Mouse (Mus musculus) heart, adult 9 months (tissue): ENCODE data around the gene Mcu.

Experiments
- DNase-seq, 2 experiments: peaks; one replicate each; pipeline ENCODE4 v3.0.0; 2022; ENCODE audit warnings: low spot score in 2 of 2

Mcu gene

GRCm38 (mm10) chr10:59616522-59616921, at the start of gene Mcu:
Gene Mcu, minus strand, starts transcription at chr10:59616692.
- DNase-seq: peak; percentile 97

- DNase-seq: no peak
These were observed 49.2 kb upstream of the Mcu start for GRCm38 (mm10) chr10:59665503-59666291.

- DNase-seq: no peak
These were observed 48.3 kb upstream of the Mcu start for GRCm38 (mm10) chr10:59664765-59665164.

GRCm38 (mm10) chr10:59656799-59657198, 40.3 kb upstream of the Mcu start:
- no peak for DNase-seq

GRCm38 (mm10) chr10:59646821-59647378, 30.4 kb upstream of the Mcu start:
- no peak for DNase-seq

- DNase-seq: no peak
These were observed 28.7 kb upstream of the Mcu start for GRCm38 (mm10) chr10:59645153-59645552.

- no peak for DNase-seq
These were observed 28.2 kb upstream of the Mcu start for GRCm38 (mm10) chr10:59644710-59645109.

- no peak for DNase-seq
These were observed 27.2 kb upstream of the Mcu start for GRCm38 (mm10) chr10:59643645-59644044.

- peak in 1 of 2 experiments; percentile 21 for DNase-seq
These were observed 26.3 kb upstream of the Mcu start for GRCm38 (mm10) chr10:59642659-59643377.

GRCm38 (mm10) chr10:59638576-59638975, 22.1 kb upstream of the Mcu start:
- DNase-seq: peak; percentile 39 to 51

GRCm38 (mm10) chr10:59637596-59638124, 21.2 kb upstream of the Mcu start:
- DNase-seq: no peak

- peak; percentile 28 to 48 for DNase-seq
These were observed 20.4 kb upstream of the Mcu start for GRCm38 (mm10) chr10:59636751-59637533.

GRCm38 (mm10) chr10:59636048-59636447, 19.6 kb upstream of the Mcu start:
- no peak for DNase-seq

GRCm38 (mm10) chr10:59629506-59629782, 13.0 kb upstream of the Mcu start:
- no peak for DNase-seq

- no peak for DNase-seq
These were observed 12.4 kb upstream of the Mcu start for GRCm38 (mm10) chr10:59628641-59629505.

- no peak for DNase-seq
These were observed 7.0 kb upstream of the Mcu start for GRCm38 (mm10) chr10:59623496-59623895.

- DNase-seq: no peak
These were observed 4.9 kb upstream of the Mcu start for GRCm38 (mm10) chr10:59621355-59621754.

- no peak for DNase-seq
These were observed 1.3 kb upstream of the Mcu start for GRCm38 (mm10) chr10:59617776-59618175.

GRCm38 (mm10) chr10:59615981-59616520, 441 bp downstream of the Mcu start, which contains the start of gene Gm10322:
Gene Gm10322, plus strand, starts transcription at chr10:59616063.
- DNase-seq: peak in 1 of 2 experiments; percentile 71

- no peak for DNase-seq
These were observed 1.1 kb downstream of the Mcu start for GRCm38 (mm10) chr10:59615411-59615810.

- DNase-seq: no peak
These were observed 2.4 kb downstream of the Mcu start for GRCm38 (mm10) chr10:59614141-59614540.
